Mouse (Mus musculus) bone marrow, adult 2 months (tissue): ENCODE data around the gene H1f0.

ENCODE experiments used
- CTCF ChIP-seq: fragments of 200-500 bp; IDR thresholded peaks from 2 replicates; pipeline ENCODE4 v1.5.1; 2011; ENCODE audit warnings: low read length, control low read depth; ENCODE audit not compliant: control insufficient read depth, insufficient read depth
- POLR2A ChIP-seq: fragments of 200-500 bp; IDR thresholded peaks from 2 replicates; pipeline ENCODE4 v1.6.1; 2011; ENCODE audit warnings: low read depth, mild to moderate bottlenecking, control low read depth, low read length, borderline replicate concordance; ENCODE audit not compliant: control insufficient read depth

DNA sequence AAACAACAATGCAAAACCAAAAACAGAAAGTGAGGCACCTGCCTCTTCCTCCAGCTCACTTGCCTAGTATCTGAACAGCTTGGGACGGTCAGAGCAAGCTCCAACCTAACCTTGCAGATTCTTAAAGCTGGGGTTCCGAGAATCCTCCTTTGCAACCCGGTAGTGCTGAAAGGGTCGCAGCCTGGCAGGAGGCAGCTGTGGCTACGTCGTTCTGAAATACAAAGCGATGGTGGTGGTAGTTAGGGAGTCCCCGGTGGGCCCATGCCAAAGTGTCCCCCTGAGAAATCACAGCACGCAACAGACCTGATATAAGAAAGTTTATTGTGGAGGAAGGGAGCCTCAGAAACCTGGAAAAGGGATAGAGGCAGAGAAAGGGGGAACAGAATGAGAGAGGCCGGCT, 10.1 kb downstream of the H1f0 start:
- TF ChIP-seq CTCF (no peak), POLR2A (no peak)
